Mouse (Mus musculus): ENCODE measurements around the gene Tmem72.

DNA sequence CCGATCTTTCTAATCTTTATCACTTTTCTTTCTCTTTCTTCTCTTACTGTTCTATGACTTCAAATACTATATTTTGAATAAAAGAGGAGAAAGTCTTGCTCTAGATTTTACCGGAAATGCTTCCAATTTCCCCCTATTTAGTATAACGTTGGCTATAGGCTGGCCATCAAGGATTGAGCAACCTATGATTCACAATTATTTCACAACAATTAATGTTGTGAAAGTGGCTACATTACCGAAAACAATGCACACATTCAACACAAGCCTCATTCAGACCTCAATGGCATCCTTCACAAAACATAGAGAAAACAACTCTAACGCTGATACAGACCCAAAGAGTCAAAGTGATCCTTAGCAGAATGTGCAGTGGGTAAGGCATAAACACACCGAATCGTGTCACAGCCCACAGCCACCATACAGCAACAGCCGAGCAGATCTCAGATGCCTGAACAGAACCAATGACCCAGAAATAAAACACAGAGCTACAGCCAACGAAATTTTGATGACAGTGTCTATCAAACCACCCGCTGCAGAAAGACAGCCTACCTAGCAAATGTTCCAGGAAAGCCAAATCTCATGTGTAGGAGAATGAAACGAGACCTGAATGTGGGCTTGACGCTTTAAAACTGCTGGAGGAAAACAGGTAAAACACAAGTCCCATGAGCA lies 50.5 kb downstream of the Tmem72 start:
- TF ChIP-seq EP300 (IDR thresholded peaks at IDR 0.05; ENCODE audit: low read depth), result no peak
- no peak for TF ChIP-seq CTCF (IDR thresholded peaks at IDR 0.05; ENCODE audit: low read depth)

Measured in liver, embryonic 14.5 days (tissue).